Mouse (Mus musculus): ENCODE measurements around the gene Gm14851.
"Not testable (repeated sequence)": the region's sequence is repeated elsewhere in the genome, so short reads cannot be mapped to it uniquely, and the experiment has no call there.

The Gm14851 gene

GRCm38 (mm10) chr8:21095950-21096349, at the start of gene Gm14851:
Gm14851 (minus strand) TSS chr8:21096050.
- not testable (repeated sequence) for ATAC-seq (ENCODE audit: low TSS enrichment)

GRCm38 (mm10) chr8:21134342-21134741, 38.5 kb upstream of the Gm14851 start, which contains the start of gene Defa30:
Defa30 (plus strand) TSS chr8:21134642.
- ATAC-seq (ENCODE audit: low TSS enrichment): not testable (repeated sequence)

- no peak for ATAC-seq (ENCODE audit: low TSS enrichment)
Observed at GRCm38 (mm10) chr8:21093106-21093505, 2.7 kb downstream of the Gm14851 start.

- ATAC-seq (ENCODE audit: low TSS enrichment): not testable (repeated sequence)
Observed at GRCm38 (mm10) chr8:21084142-21084541, 11.7 kb downstream of the Gm14851 start, which contains the start of gene Defa25. Defa25 (plus strand) TSS chr8:21084442.

- not testable (repeated sequence) for ATAC-seq (ENCODE audit: low TSS enrichment)
Observed at GRCm38 (mm10) chr8:21064738-21065137, 31.1 kb downstream of the Gm14851 start, which contains the start of gene Defa35. Defa35 (plus strand) TSS chr8:21065038.

GRCm38 (mm10) chr8:21054747-21055146, 41.1 kb downstream of the Gm14851 start, which contains the start of gene Defa23:
Defa23 (plus strand) TSS chr8:21055047.
- ATAC-seq (ENCODE audit: low TSS enrichment): not testable (repeated sequence)
